ENCODE assay signal across 9 mouse cellular contexts in the genomic region with DNA sequence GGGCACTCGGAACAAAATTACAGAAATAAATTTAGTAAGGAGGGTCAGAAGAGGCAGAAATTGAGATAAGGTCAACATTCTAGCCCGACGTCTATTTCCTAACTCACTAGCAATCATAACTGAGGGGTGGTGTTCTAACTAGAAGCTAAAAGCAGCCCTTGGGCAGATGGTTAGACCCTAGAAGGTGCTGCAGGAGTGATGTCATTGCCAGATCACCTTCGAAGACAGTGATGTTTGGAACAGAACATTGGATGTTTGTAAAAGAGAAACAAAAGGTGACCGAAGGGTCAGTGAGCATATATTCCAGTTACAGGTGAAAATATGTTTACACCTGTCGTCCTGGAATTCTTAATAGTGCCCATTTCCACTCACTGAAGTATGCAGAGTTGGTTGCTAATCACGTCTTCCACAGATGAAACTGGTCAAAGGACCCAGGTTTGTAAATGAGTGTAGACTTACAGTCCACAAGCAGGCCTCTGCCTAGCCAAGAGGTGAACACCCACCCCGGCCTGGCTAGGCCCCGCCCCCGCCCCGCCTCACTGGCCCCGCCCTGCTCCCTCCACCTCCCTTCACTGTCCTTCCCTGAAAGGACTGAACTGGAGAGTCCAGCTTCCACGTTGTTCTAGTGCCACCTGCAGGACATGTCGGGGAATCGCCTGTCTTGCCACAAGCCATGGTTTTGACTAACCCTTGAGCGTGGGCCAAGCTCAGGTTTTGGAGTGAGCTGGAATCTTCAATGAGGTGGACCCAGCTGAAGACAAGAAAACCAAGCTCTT. TPM values are rescaled to one million over a fixed set of nuclear protein-coding genes. Genes with fewer than 3 reads are reported as not detected.
DNase-seq lines count a peak whose midpoint lies in the region; ATAC-seq lines count a peak whose summit lies in the region.
"Had no signal": no experiment of that assay in that cellular context is flagged by ENCODE, and none has a peak within 500 bp of the region (broad histone marks: within the 10 kb centered on the region; RNA-seq: fewer than 3 reads in every experiment).

No protein-coding gene starts in this region.

- no peaks in the 10 kb centered on the region for H3K9me3 ChIP-seq in forebrain, embryonic 10.5 days
- H3K9me3 ChIP-seq in heart, embryonic 15.5 days (replicated peaks), result no peaks in the 10 kb centered on the region
- no peaks in the 10 kb centered on the region for H3K9me3 ChIP-seq in liver, embryonic 12.5 days (replicated peaks)
- no peaks in the 10 kb centered on the region for H3K9me3 ChIP-seq in neural tube, embryonic 11.5 days (ENCODE audit: control insufficient read depth, low read length)
- no peaks in the 10 kb centered on the region for H3K9me3 ChIP-seq in stomach, embryonic 16.5 days (replicated peaks; ENCODE audit: control insufficient read depth, low read length)

- H3K27ac ChIP-seq in forebrain, embryonic 10.5 days, result no peak overlapping the region
- no peak overlapping the region for H3K27ac ChIP-seq in heart, embryonic 15.5 days
- H3K27ac ChIP-seq in liver, embryonic 12.5 days, result no peak overlapping the region
- no peak overlapping the region for H3K27ac ChIP-seq in neural tube, embryonic 11.5 days (ENCODE audit: low read depth, low read length)
- H3K27ac ChIP-seq in stomach, embryonic 16.5 days (ENCODE audit: low read length), result no peak overlapping the region
- H3K27ac ChIP-seq: macrophage had no signal

- no peak overlapping the region for H3K9ac ChIP-seq in heart, embryonic 15.5 days
- no peak overlapping the region for H3K9ac ChIP-seq in liver, embryonic 12.5 days
- H3K9ac ChIP-seq in neural tube, embryonic 11.5 days (ENCODE audit: low read length), result no peak overlapping the region
- H3K9ac ChIP-seq in stomach, embryonic 16.5 days (ENCODE audit: low read length), result no peak overlapping the region

- no peaks in the 10 kb centered on the region; the same call in 1 of the 2 replicates for H3K27me3 ChIP-seq in forebrain, embryonic 10.5 days (ENCODE audit: poor library complexity, severe bottlenecking)
- 0 out of 2 replicates have a peak, but pooled peaks cover 5% of the 10 kb centered on the region for H3K27me3 ChIP-seq in heart, embryonic 15.5 days
- H3K27me3 ChIP-seq in liver, embryonic 12.5 days (replicated peaks), result no peaks in the 10 kb centered on the region
- no peaks in the 10 kb centered on the region for H3K27me3 ChIP-seq in neural tube, embryonic 11.5 days (ENCODE audit: control insufficient read depth, insufficient read depth, low read length)
- no peaks in the 10 kb centered on the region for H3K27me3 ChIP-seq in stomach, embryonic 16.5 days (ENCODE audit: control insufficient read depth, insufficient read depth, low read length)

- no peak overlapping the region for H3K4me2 ChIP-seq in heart, embryonic 15.5 days
- no peak overlapping the region for H3K4me2 ChIP-seq in liver, embryonic 12.5 days
- H3K4me2 ChIP-seq in neural tube, embryonic 11.5 days (ENCODE audit: low read depth), result no peak overlapping the region
- no peak overlapping the region for H3K4me2 ChIP-seq in stomach, embryonic 16.5 days (ENCODE audit: low read depth, low read length)

- no peaks in the 10 kb centered on the region for H3K36me3 ChIP-seq in forebrain, embryonic 10.5 days (replicated peaks)
- no peaks in the 10 kb centered on the region for H3K36me3 ChIP-seq in heart, embryonic 15.5 days
- no peaks in the 10 kb centered on the region for H3K36me3 ChIP-seq in liver, embryonic 12.5 days
- no peaks in the 10 kb centered on the region for H3K36me3 ChIP-seq in neural tube, embryonic 11.5 days (ENCODE audit: control insufficient read depth, insufficient read depth, low read length)
- H3K36me3 ChIP-seq in stomach, embryonic 16.5 days (ENCODE audit: control insufficient read depth, insufficient read depth, low read length), result no peaks in the 10 kb centered on the region

- H3K4me3 ChIP-seq in forebrain, embryonic 10.5 days, result no peak overlapping the region
- no peak overlapping the region for H3K4me3 ChIP-seq in heart, embryonic 15.5 days
- no peak overlapping the region for H3K4me3 ChIP-seq in liver, embryonic 12.5 days
- H3K4me3 ChIP-seq in neural tube, embryonic 11.5 days (ENCODE audit: low read depth, low read length), result no peak overlapping the region
- H3K4me3 ChIP-seq in stomach, embryonic 16.5 days (replicated peaks; ENCODE audit: low read length), result no peak overlapping the region

- H3K4me1 ChIP-seq in forebrain, embryonic 10.5 days, result peaks cover 4% of the 10 kb centered on the region; the same call in 1 of the 2 replicates
- no peaks in the 10 kb centered on the region for H3K4me1 ChIP-seq in heart, embryonic 15.5 days (replicated peaks)
- H3K4me1 ChIP-seq in liver, embryonic 12.5 days, result peaks cover 4% of the 10 kb centered on the region; the same call in 1 of the 2 replicates
- H3K4me1 ChIP-seq in neural tube, embryonic 11.5 days (ENCODE audit: control insufficient read depth, insufficient read depth, low read length), result no peaks in the 10 kb centered on the region
- H3K4me1 ChIP-seq in stomach, embryonic 16.5 days (ENCODE audit: control insufficient read depth, insufficient read depth, low read length), result no peaks in the 10 kb centered on the region

- WGBS in forebrain, embryonic 10.5 days, result 34% methylated on average over 16 of the region's 16 CpGs
- WGBS in heart, embryonic 15.5 days, result 32% methylated on average over 16 of the region's 16 CpGs
- WGBS in liver, embryonic 12.5 days (ENCODE audit: insufficient replicate concordance), result 30% methylated on average over 16 of the region's 16 CpGs
- 29% methylated on average over 16 of the region's 16 CpGs for WGBS in neural tube, embryonic 11.5 days
- WGBS in stomach, embryonic 16.5 days, result 28% methylated on average over 16 of the region's 16 CpGs

- DNase-seq in CD8-positive naive resting alpha-beta T cell, adult 2 months (ENCODE audit: low read depth in 2 of 2, low spot score in 2 of 2), result peak; percentile 67 to 80
- DNase-seq in c-Kit-positive CD71-negative TER-119-negative erythroid progenitor cells, embryonic 14.5 days (ENCODE audit: low read depth), result peak; percentile 89
- DNase-seq in forebrain, embryonic 10.5 days (ENCODE audit: extremely low spot score, low spot score), result peak; percentile 88
- DNase-seq in kidney, postnatal 14 days, result peak; percentile 89
- peak; percentile 89 for DNase-seq in neural tube, embryonic 11.5 days (ENCODE audit: low spot score)

- peak; percentile 86 for ATAC-seq in heart, embryonic 15.5 days (replicated peaks; ENCODE audit: insufficient number of reproducible peaks, insufficient read depth, low FRiP score, low read depth)
- ATAC-seq in liver, embryonic 12.5 days, result peak; percentile 85
- ATAC-seq in neural tube, embryonic 11.5 days (ENCODE audit: insufficient read depth, low FRiP score, low TSS enrichment), result peak; percentile 88
- ATAC-seq in stomach, embryonic 16.5 days (ENCODE audit: insufficient read depth, low FRiP score), result peak; percentile 91

RNA-seq across cellular contexts. Expression of a gene that starts 38.4 kb away (rescaled TPM):
- polyA plus RNA-seq in forebrain, embryonic 10.5 days (2016; fragmentation: Nextera tagmentation; extraction: Ambion mirVana), result 35.4 and 37.0 TPM in 2 replicates
- 26.1 and 26.5 TPM in 2 replicates for polyA plus RNA-seq in heart, embryonic 15.5 days (2015; fragmentation: Nextera tagmentation; extraction: Ambion mirVana)
- polyA plus RNA-seq in liver, embryonic 12.5 days (2016; fragmentation: Nextera tagmentation; extraction: Ambion mirVana), result 24.9 and 26.9 TPM in 2 replicates
- polyA plus RNA-seq in neural tube, embryonic 11.5 days (2014; fragmentation: Nextera tagmentation; extraction: Ambion mirVana), result 51.6 and 55.9 TPM in 2 replicates
- 14.3 and 15.8 TPM in 2 replicates for polyA plus RNA-seq in stomach, embryonic 16.5 days (2015; fragmentation: Nextera tagmentation; extraction: Ambion mirVana)
